Mouse (Mus musculus) hindbrain, embryonic 16.5 days (tissue): Measurements from ENCODE around the gene Wdr18. TPM values are rescaled to one million over a fixed set of nuclear protein-coding genes. Genes with fewer than 3 reads are reported as not detected.

Source experiments
- ATAC-seq: fragments of 200-750 bp; cut with Nextera tagmentation; 2 replicates; pipeline ENCODE4 v1.8.0; 2017; ENCODE audit warnings: moderate TSS enrichment, moderate library complexity
- H3K27ac ChIP-seq: fragments of 300-500 bp; sonication (generic); 2 replicates; pipeline ENCODE4 v1.5.1; 2014; ENCODE audit warnings: low read depth, mild to moderate bottlenecking, control low read depth, low read length, moderate library complexity
- H3K27me3 ChIP-seq: fragments of 300-500 bp; sonication (generic); replicated peaks from 2 replicates; pipeline ENCODE4 v1.6.1; 2014; ENCODE audit warnings: low read length; ENCODE audit not compliant: control insufficient read depth, insufficient read depth
- H3K36me3 ChIP-seq: fragments of 300-500 bp; sonication (generic); 2 replicates; pipeline ENCODE4 v1.6.1; 2014; ENCODE audit warnings: mild to moderate bottlenecking, low read length, moderate library complexity, mixed read lengths; ENCODE audit not compliant: control insufficient read depth, insufficient read depth
- H3K4me1 ChIP-seq: fragments of 300-500 bp; sonication (generic); 2 replicates; pipeline ENCODE4 v1.6.1; 2014; ENCODE audit warnings: low read depth, low read length; ENCODE audit not compliant: control insufficient read depth, insufficient read depth
- H3K4me2 ChIP-seq: fragments of 300-500 bp; sonication (generic); 2 replicates; pipeline ENCODE4 v1.6.1; 2014; ENCODE audit warnings: mild to moderate bottlenecking, low read length, control low read depth, moderate library complexity
- H3K4me3 ChIP-seq: fragments of 300-500 bp; sonication (generic); 2 replicates; pipeline ENCODE4 v1.5.1; 2014; ENCODE audit warnings: mild to moderate bottlenecking, low read length, control low read depth, moderate library complexity
- H3K9ac ChIP-seq: fragments of 300-500 bp; sonication (generic); 2 replicates; pipeline ENCODE4 v1.6.1; 2014; ENCODE audit warnings: low read depth, mild to moderate bottlenecking, control low read depth, low read length, moderate library complexity
- H3K9me3 ChIP-seq: fragments of 300-500 bp; sonication (generic); 2 replicates; pipeline ENCODE4 v1.6.1; 2014; ENCODE audit warnings: mild to moderate bottlenecking, low read length, moderate library complexity; ENCODE audit not compliant: control insufficient read depth
- WGBS: fragments of 180-500 bp; shearing (Covaris S2); extraction: QIAGEN DNeasy Blood & Tissue Kit; methylation state at CpG from one replicate; pipeline ENCODE4 v1.1.7; 2014; 5-methylcytosine and 5-hydroxymethylcytosine counted together
- polyA plus RNA-seq: library from polyadenylated mRNA; unstranded; fragments of >200 nt; fragmentation: Nextera tagmentation; extraction: Ambion mirVana; gene quantifications from 2 replicates; pipeline ENCODE4 v1.2.1, GENCODE M21; 2015

The Wdr18 gene
- polyA plus RNA-seq, 1 experiment from 2014 or later = 102 TPM

GRCm38 (mm10) chr10:79926491-79927323 lies 33.2 kb upstream of the Wdr18 start, which contains the start of gene Arid3a:
Gene Arid3a (plus strand): TSS chr10:79927043.
- ATAC-seq = peak; percentile 79
- Histone ChIP-seq H3K9me3 (no peaks in the 10 kb centered on the region), H3K9ac (peak within 1 kb of the TSS; percentile 80), H3K4me2 (peak within 1 kb of the TSS; percentile 98), H3K4me1 (peaks cover 33% of the 10 kb centered on the region), H3K27ac (peak within 1 kb of the TSS; percentile 84), H3K36me3 (0 out of 2 replicates have a peak, but pooled peaks cover 4% of the 10 kb centered on the region), H3K27me3 (peaks cover 18% of the 10 kb centered on the region), H3K4me3 (peak within 1 kb of the TSS; percentile 71)
- under 1% methylated on average over 63 of the region's 63 CpGs for WGBS

GRCm38 (mm10) chr10:79927324-79928029 lies 32.5 kb upstream of the Wdr18 start:
- peaks cover 36% of the 10 kb centered on the region for H3K4me1 ChIP-seq

GRCm38 (mm10) chr10:79928030-79928694 lies 31.8 kb upstream of the Wdr18 start:
- ATAC-seq = no peak
- H3K4me1 ChIP-seq = peaks cover 42% of the 10 kb centered on the region
- peak overlapping the region; percentile 98 for H3K4me2 ChIP-seq
- H3K9ac ChIP-seq = peak overlapping the region; percentile 80
- H3K9me3 ChIP-seq = no peaks in the 10 kb centered on the region
- H3K27me3 ChIP-seq = peaks cover 3% of the 10 kb centered on the region
- 2% methylated on average over 25 of the region's 29 CpGs for WGBS
- H3K27ac ChIP-seq = peak overlapping the region; percentile 84
- peak overlapping the region; percentile 71 for H3K4me3 ChIP-seq
- 0 out of 2 replicates have a peak, but pooled peaks cover 4% of the 10 kb centered on the region for H3K36me3 ChIP-seq

More at GRCm38 (mm10) chr10:79927324-79928029, 32.5 kb upstream of the Wdr18 start:
- Histone ChIP-seq H3K36me3 (0 out of 2 replicates have a peak, but pooled peaks cover 4% of the 10 kb centered on the region), H3K4me2 (peak overlapping the region; percentile 98), H3K9me3 (no peaks in the 10 kb centered on the region), H3K27me3 (peaks cover 10% of the 10 kb centered on the region), H3K27ac (peak overlapping the region; percentile 84), H3K9ac (peak overlapping the region; percentile 80), H3K4me3 (peak overlapping the region; percentile 71)
- under 1% methylated on average over 54 of the region's 54 CpGs for WGBS
- ATAC-seq = peak; percentile 15

GRCm38 (mm10) chr10:79928907-79929701 lies 30.8 kb upstream of the Wdr18 start:
- H3K27ac ChIP-seq = peak overlapping the region; percentile 84
- WGBS = 26% methylated on average over 9 of the region's 9 CpGs
- H3K4me1 ChIP-seq = peaks cover 51% of the 10 kb centered on the region
- peak overlapping the region; percentile 98 for H3K4me2 ChIP-seq
- ATAC-seq = no peak
- peak overlapping the region; percentile 62 for H3K9ac ChIP-seq
- no peaks in the 10 kb centered on the region for H3K9me3 ChIP-seq
- H3K27me3 ChIP-seq = no peaks in the 10 kb centered on the region
- peak overlapping the region; percentile 71 for H3K4me3 ChIP-seq
- H3K36me3 ChIP-seq = 0 out of 2 replicates have a peak, but pooled peaks cover 4% of the 10 kb centered on the region

- 70% methylated on average over 18 of the region's 18 CpGs for WGBS
- Histone ChIP-seq H3K9me3 (no peaks in the 10 kb centered on the region), H3K4me3 (no peak overlapping the region), H3K4me1 (peaks cover 54% of the 10 kb centered on the region), H3K27me3 (no peaks in the 10 kb centered on the region), H3K9ac (no peak overlapping the region), H3K27ac (no peak overlapping the region), H3K4me2 (no peak overlapping the region), H3K36me3 (0 out of 2 replicates have a peak, but pooled peaks cover 4% of the 10 kb centered on the region)
- ATAC-seq = no peak
Observed at GRCm38 (mm10) chr10:79929967-79930825, 29.8 kb upstream of the Wdr18 start.

GRCm38 (mm10) chr10:79930826-79931186 lies 29.1 kb upstream of the Wdr18 start:
- ATAC-seq = no peak
- H3K27me3 ChIP-seq = no peaks in the 10 kb centered on the region
- H3K9ac ChIP-seq = no peak overlapping the region
- H3K27ac ChIP-seq = no peak overlapping the region
- H3K4me3 ChIP-seq = no peak overlapping the region
- peaks cover 54% of the 10 kb centered on the region for H3K4me1 ChIP-seq
- H3K36me3 ChIP-seq = 0 out of 2 replicates have a peak, but pooled peaks cover 4% of the 10 kb centered on the region
- no peaks in the 10 kb centered on the region for H3K9me3 ChIP-seq
- WGBS = 51% methylated on average over 16 of the region's 16 CpGs
- no peak overlapping the region for H3K4me2 ChIP-seq

- Histone ChIP-seq H3K9me3 (no peaks in the 10 kb centered on the region), H3K27ac (no peak overlapping the region), H3K4me2 (no peak overlapping the region), H3K9ac (no peak overlapping the region), H3K4me1 (peaks cover 52% of the 10 kb centered on the region), H3K36me3 (0 out of 2 replicates have a peak, but pooled peaks cover 4% of the 10 kb centered on the region), H3K4me3 (no peak overlapping the region), H3K27me3 (no peaks in the 10 kb centered on the region)
- WGBS = 84% methylated on average over 9 of the region's 9 CpGs
- no peak for ATAC-seq
Observed at GRCm38 (mm10) chr10:79931797-79932196, 28.2 kb upstream of the Wdr18 start.

- no peaks in the 10 kb centered on the region for H3K27me3 ChIP-seq
Observed at GRCm38 (mm10) chr10:79932736-79933135, 27.2 kb upstream of the Wdr18 start.

More at GRCm38 (mm10) chr10:79932736-79933135, 27.2 kb upstream of the Wdr18 start:
- Histone ChIP-seq H3K27ac (peak overlapping the region; percentile 41; the same call in 1 of the 2 replicates), H3K36me3 (0 out of 2 replicates have a peak, but pooled peaks cover 4% of the 10 kb centered on the region), H3K4me3 (no peak overlapping the region), H3K4me2 (no peak overlapping the region), H3K9ac (no peak overlapping the region), H3K4me1 (peaks cover 59% of the 10 kb centered on the region), H3K9me3 (no peaks in the 10 kb centered on the region)
- WGBS = 21% methylated on average over 8 of the region's 8 CpGs
- ATAC-seq = no peak
